Mouse (Mus musculus) embryonic facial prominence, embryonic 11.5 days (tissue): ENCODE measurements around the gene Laptm5. TPM values are rescaled to one million over a fixed set of nuclear protein-coding genes. Genes with fewer than 3 reads are reported as not detected.

Experiments used
- ATAC-seq: fragments of 200-750 bp; cut with Nextera tagmentation; replicated peaks from 2 replicates; pipeline ENCODE4 v1.8.0; 2017; ENCODE audit warnings: low read depth; ENCODE audit not compliant: insufficient number of reproducible peaks, low FRiP score, low TSS enrichment
- DNase-seq: peaks from one replicate; pipeline ENCODE4 v3.0.0-alpha.2; 2015; ENCODE audit warnings: low spot score
- H3K27ac ChIP-seq: fragments of 300-500 bp; sonication (generic); replicated peaks from 2 replicates; pipeline ENCODE4 v1.5.1; 2014; ENCODE audit warnings: mild to moderate bottlenecking, low read depth, low read length, control low read depth
- H3K27me3 ChIP-seq: fragments of 300-500 bp; sonication (generic); 2 replicates; pipeline ENCODE4 v1.6.1; 2014; ENCODE audit warnings: mild to moderate bottlenecking, low read length, moderate library complexity, mixed read lengths; ENCODE audit not compliant: control insufficient read depth, insufficient read depth
- H3K36me3 ChIP-seq: fragments of 300-500 bp; sonication (generic); replicated peaks from 2 replicates; pipeline ENCODE4 v1.6.1; 2014; ENCODE audit warnings: low read depth, mild to moderate bottlenecking, low read length, moderate library complexity, mixed read lengths; ENCODE audit not compliant: control insufficient read depth, insufficient read depth
- H3K4me1 ChIP-seq: fragments of 300-500 bp; sonication (generic); 2 replicates; pipeline ENCODE4 v1.6.1; 2014; ENCODE audit warnings: low read length, mixed read lengths; ENCODE audit not compliant: control insufficient read depth, insufficient read depth
- H3K4me2 ChIP-seq: fragments of 300-500 bp; sonication (generic); 2 replicates; pipeline ENCODE4 v1.6.1; 2014; ENCODE audit warnings: low read depth, mild to moderate bottlenecking, control low read depth, low read length, moderate library complexity
- H3K4me3 ChIP-seq: fragments of 300-500 bp; sonication (generic); 2 replicates; pipeline ENCODE4 v1.5.1; 2014; ENCODE audit warnings: low read depth, low read length, control low read depth
- H3K9ac ChIP-seq: fragments of 300-500 bp; sonication (generic); replicated peaks from 2 replicates; pipeline ENCODE4 v1.6.1; 2014; ENCODE audit warnings: mild to moderate bottlenecking, control low read depth, low read length
- H3K9me3 ChIP-seq: fragments of 300-500 bp; sonication (generic); replicated peaks from 2 replicates; pipeline ENCODE4 v1.6.1; 2016; ENCODE audit warnings: mild to moderate bottlenecking, low read length, inconsistent platforms, mixed read lengths; ENCODE audit not compliant: control insufficient read depth
- WGBS: fragments of 180-500 bp; shearing (Covaris S2); extraction: QIAGEN DNeasy Blood & Tissue Kit; methylation state at CpG from one replicate; pipeline ENCODE4 v1.1.7; 2014; 5-methylcytosine and 5-hydroxymethylcytosine counted together
- polyA plus RNA-seq: library from polyadenylated mRNA; unstranded; fragments of >200 nt; fragmentation: Nextera tagmentation; extraction: Ambion mirVana; gene quantifications from 2 replicates; pipeline ENCODE4 v1.2.1, GENCODE M21; 2014

Gene Laptm5
- polyA plus RNA-seq, 1 experiment from 2014 or later: 25.4 TPM

DNA sequence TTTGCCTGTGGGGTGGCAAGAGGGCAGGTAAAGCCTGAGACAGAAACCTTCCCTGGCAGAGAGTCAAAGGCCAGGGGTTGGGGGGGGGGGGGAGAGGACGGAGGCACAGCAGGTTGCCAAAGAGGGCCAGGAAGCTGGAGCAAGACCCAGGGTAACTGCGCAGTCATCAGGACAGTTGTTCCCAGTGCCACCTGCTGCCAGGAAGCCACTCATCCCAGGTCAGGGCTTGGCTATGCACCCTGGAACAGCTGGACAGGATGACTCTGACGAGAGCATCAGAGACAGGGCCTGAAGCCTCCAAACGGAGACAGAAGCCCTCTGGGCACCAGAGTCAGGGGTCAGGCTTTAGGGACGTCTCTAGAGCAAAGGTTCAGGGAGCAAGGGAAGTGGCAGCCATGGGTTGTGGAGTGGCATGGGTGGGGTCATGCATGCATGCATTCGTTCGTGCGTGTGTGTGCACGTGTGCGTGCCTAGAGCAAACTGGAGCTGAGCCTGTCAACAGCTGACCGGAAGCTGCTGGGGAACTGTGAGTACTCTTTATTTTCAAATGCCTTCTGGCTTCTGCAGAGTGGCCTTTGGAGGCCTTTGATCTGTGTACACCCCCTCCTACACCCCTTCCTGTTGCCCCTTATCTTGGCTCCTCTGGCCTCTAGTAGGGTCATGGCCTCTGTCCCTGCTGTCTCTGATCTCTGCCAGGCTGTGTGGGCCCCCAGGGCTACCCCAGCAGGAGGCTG is 23.0 kb upstream of the Laptm5 start:
- H3K27ac ChIP-seq: no peak overlapping the region
- no peak for ATAC-seq
- WGBS: 30% methylated on average over 10 of the region's 11 CpGs
- H3K9ac ChIP-seq: no peak overlapping the region
- no peak for DNase-seq
- H3K9me3 ChIP-seq: no peaks in the 10 kb centered on the region
- no peak overlapping the region for H3K4me2 ChIP-seq
- no peak overlapping the region for H3K4me3 ChIP-seq
- H3K36me3 ChIP-seq: no peaks in the 10 kb centered on the region
- 0 out of 2 replicates have a peak, but pooled peaks cover 3% of the 10 kb centered on the region for H3K4me1 ChIP-seq
- H3K27me3 ChIP-seq: no peaks in the 10 kb centered on the region; the same call in 1 of the 2 replicates

GRCm38 (mm10) chr4:130890511-130890840 is 22.4 kb upstream of the Laptm5 start:
- H3K9ac ChIP-seq: no peak overlapping the region
- H3K9me3 ChIP-seq: no peaks in the 10 kb centered on the region
- H3K4me2 ChIP-seq: no peak overlapping the region
- DNase-seq (no peak), ATAC-seq (no peak)
- H3K27me3 ChIP-seq: no peaks in the 10 kb centered on the region; the same call in 1 of the 2 replicates
- no peak overlapping the region for H3K4me3 ChIP-seq
- 0 out of 2 replicates have a peak, but pooled peaks cover 3% of the 10 kb centered on the region for H3K4me1 ChIP-seq
- no peak overlapping the region for H3K27ac ChIP-seq
- no peaks in the 10 kb centered on the region for H3K36me3 ChIP-seq

GRCm38 (mm10) chr4:130892001-130892587 is 20.8 kb upstream of the Laptm5 start:
- WGBS: 32% methylated on average over 17 of the region's 17 CpGs
- ATAC-seq: 0 out of 2 replicates have a peak, but pooled peaks have one; percentile 16

DNA sequence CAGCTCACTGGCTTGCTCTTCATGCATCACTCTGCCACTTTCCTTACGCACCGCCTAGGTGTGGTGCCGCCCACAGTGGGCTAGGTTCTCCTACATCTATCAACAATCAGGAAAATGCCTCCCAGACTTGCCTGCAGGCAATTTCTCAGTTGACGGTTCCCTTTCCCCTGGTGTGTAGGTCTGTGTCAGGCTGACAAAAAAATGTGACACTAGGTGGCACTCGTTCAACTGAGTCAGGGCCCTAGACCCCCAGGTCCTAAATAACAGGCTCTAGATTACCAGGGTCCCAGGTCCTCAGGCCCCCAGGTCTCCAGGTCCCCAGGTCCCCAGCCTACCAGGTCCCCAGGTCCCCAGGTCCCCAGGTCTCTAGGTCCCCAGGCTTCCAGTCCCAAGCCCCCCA is 19.2 kb upstream of the Laptm5 start:
- no peak overlapping the region for H3K9ac ChIP-seq
- 56% methylated on average over 5 of the region's 5 CpGs for WGBS
- H3K4me2 ChIP-seq: no peak overlapping the region
- H3K4me1 ChIP-seq: 0 out of 2 replicates have a peak, but pooled peaks cover 3% of the 10 kb centered on the region
- no peak overlapping the region for H3K27ac ChIP-seq
- no peaks in the 10 kb centered on the region for H3K9me3 ChIP-seq
- H3K4me3 ChIP-seq: no peak overlapping the region
- DNase-seq (no peak), ATAC-seq (no peak)
- H3K36me3 ChIP-seq: no peaks in the 10 kb centered on the region
- no peaks in the 10 kb centered on the region; the same call in 1 of the 2 replicates for H3K27me3 ChIP-seq

More at GRCm38 (mm10) chr4:130892001-130892587, 20.8 kb upstream of the Laptm5 start:
- Histone ChIP-seq H3K36me3 (no peaks in the 10 kb centered on the region), H3K4me3 (no peak overlapping the region), H3K27ac (no peak overlapping the region), H3K4me1 (0 out of 2 replicates have a peak, but pooled peaks cover 3% of the 10 kb centered on the region), H3K4me2 (no peak overlapping the region), H3K9me3 (no peaks in the 10 kb centered on the region), H3K27me3 (no peaks in the 10 kb centered on the region; the same call in 1 of the 2 replicates), H3K9ac (no peak overlapping the region)
- peak; percentile 86 for DNase-seq

- Histone ChIP-seq H3K9ac (no peak overlapping the region), H3K9me3 (no peaks in the 10 kb centered on the region), H3K27me3 (no peaks in the 10 kb centered on the region; the same call in 1 of the 2 replicates), H3K27ac (no peak overlapping the region), H3K4me1 (no peaks in the 10 kb centered on the region), H3K36me3 (no peaks in the 10 kb centered on the region), H3K4me3 (no peak overlapping the region), H3K4me2 (no peak overlapping the region)
- WGBS: 88% methylated on average over 6 of the region's 6 CpGs
- no peak for DNase-seq
- no peak for ATAC-seq
These were observed 17.2 kb upstream of the Laptm5 start for GRCm38 (mm10) chr4:130895701-130896100.

DNA sequence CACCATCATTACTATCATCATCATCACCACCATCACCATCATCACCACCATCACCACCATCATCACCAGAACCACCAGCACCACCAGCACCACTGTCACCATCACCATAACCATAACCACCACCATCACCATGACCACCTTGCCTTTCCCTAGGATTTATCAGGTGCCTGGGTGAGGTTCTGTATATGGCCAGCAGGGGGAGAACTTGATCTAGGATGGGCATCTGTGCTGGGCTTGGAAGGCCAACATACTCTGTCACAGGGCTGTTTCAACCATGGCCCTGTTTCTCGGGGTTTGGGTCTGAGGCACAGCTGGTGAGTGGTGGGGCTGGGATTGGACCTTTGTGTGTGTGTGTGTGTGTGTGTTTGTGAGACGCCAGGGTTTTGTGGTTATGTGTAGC is 16.6 kb upstream of the Laptm5 start:
- H3K9me3 ChIP-seq: no peaks in the 10 kb centered on the region
- H3K9ac ChIP-seq: no peak overlapping the region
- WGBS: 55% methylated on average over 2 of the region's 2 CpGs
- H3K27ac ChIP-seq: no peak overlapping the region
- no peak overlapping the region for H3K4me2 ChIP-seq
- ATAC-seq (no peak), DNase-seq (peak; percentile 76)
- no peaks in the 10 kb centered on the region for H3K4me1 ChIP-seq
- no peaks in the 10 kb centered on the region; the same call in 1 of the 2 replicates for H3K27me3 ChIP-seq
- H3K36me3 ChIP-seq: no peaks in the 10 kb centered on the region
- no peak overlapping the region for H3K4me3 ChIP-seq

DNA sequence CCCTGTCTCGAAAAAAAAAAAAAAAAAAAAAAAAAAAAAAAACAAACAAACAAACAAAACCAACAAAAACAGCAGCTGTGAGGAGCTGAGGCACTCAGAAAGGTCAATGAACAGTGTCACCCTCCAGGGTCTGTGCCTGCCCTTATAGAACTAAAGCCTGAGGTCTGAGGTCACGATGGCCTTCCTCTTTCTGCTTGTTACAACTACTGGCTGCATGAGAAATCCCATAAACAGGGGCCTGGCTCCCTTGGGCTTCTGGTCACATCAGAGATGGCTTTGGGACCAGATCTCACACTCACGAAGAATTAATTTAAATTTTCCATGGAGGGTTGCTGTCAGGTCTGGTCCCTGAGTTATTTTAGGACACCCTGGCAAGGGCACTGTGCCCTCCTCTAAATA is 13.5 kb upstream of the Laptm5 start:
- Histone ChIP-seq H3K9me3 (no peaks in the 10 kb centered on the region), H3K4me2 (no peak overlapping the region), H3K9ac (no peak overlapping the region), H3K4me3 (no peak overlapping the region), H3K36me3 (no peaks in the 10 kb centered on the region), H3K27ac (no peak overlapping the region), H3K27me3 (no peaks in the 10 kb centered on the region), H3K4me1 (no peaks in the 10 kb centered on the region)
- no peak for DNase-seq
- 59% methylated on average over 2 of the region's 3 CpGs for WGBS
- no peak for ATAC-seq

DNA sequence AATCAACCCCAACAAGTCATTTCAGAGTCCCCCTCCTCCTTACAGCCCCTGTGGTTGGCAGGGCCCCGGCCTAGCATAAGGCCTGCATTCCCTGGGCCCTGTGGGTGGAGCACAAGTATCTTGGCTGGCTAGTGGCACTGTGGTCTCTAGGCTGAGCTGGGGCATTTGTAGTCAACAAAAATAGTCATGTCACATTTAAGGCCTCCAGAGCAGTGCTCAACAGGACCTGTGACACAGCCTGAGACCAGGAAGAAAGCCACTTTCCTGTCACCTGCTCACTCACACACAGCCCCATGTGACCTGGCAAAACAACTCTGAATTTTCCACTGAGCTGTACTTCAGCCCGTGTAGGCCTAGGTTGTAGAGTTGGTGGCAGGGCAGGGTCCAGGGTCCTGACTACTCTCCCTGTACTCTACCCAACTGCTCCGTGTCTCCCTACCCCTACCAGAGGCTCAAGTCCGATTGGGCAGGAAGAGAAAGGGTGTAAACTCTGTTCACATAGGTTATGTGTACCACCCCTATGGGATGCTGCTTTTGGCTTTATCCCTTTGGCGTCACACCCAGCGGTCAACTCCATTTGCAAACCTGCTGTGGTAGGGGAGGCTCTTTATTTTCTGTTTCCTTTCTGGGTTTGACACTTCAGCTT is 13.0 kb upstream of the Laptm5 start:
- H3K4me1 ChIP-seq: no peaks in the 10 kb centered on the region
- no peak overlapping the region for H3K9ac ChIP-seq
- ATAC-seq: no peak
- DNase-seq: no peak
- H3K27me3 ChIP-seq: no peaks in the 10 kb centered on the region
- H3K4me3 ChIP-seq: no peak overlapping the region
- H3K9me3 ChIP-seq: no peaks in the 10 kb centered on the region
- no peak overlapping the region for H3K27ac ChIP-seq
- H3K4me2 ChIP-seq: no peak overlapping the region
- 80% methylated on average over 6 of the region's 6 CpGs for WGBS
- H3K36me3 ChIP-seq: no peaks in the 10 kb centered on the region
